Mouse (Mus musculus): Measurements from ENCODE around the gene Gpn2.

DNA sequence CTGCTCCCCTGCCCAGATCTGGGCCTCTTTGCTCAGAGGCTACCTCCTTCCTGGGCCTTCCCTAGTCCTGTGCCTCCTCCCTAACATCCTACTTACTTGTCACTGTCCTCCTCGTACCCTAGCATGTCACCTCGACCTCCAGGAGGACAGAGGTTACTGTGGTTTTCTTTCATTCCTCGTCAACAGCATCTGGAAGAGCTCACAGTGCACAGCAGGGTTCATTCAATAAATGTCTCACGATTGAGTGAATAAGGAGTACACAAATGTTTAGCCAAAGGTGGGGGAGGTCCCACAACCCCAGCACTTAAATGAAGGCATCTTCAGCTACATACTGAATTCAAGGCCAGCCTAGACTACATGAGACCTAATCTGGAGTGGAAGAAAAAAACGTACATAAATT, 42.1 kb downstream of the Gpn2 start:
- TF ChIP-seq CTCF (IDR thresholded peaks at IDR 0.05; ENCODE audit: low read depth) = no peak
- TF ChIP-seq EP300 (IDR thresholded peaks at IDR 0.05; ENCODE audit: low read depth) = no peak
